Mouse (Mus musculus) T-helper 17 cell (primary cell): ENCODE results near the gene Hps6.

Experiments used
- in situ Hi-C, 2 experiments: fragments of 300-600 bp; cut with MboI, MseI; formaldehyde crosslinking; loops; 1 replicate in 1 of 2; 2 replicates in 1 of 2; pipeline ENCODE4 v1.15.1; 2025; ENCODE audit warnings: high pct_unique_total_duplicates in 2 of 2

The Hps6 gene

DNA sequence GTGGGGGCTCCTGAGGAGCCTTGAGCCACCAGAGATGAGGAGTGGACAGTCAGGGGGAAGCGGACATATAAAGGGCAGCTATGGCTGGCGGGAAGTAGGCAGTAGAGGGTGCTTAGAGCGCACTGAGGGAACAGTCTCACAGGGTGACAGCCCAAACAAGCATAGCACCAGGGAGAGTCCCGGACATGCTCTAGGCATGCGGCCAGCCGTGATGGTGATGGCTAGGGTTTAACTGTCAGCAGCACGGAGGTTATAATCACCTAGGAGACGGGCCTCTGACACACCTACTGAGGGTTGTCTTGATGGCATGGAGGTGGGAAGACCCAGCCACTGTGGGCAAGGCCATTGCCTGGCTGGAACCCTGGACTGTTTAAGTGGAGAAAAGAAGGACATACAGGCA, 23.3 kb downstream of the Hps6 start:
- in situ Hi-C loops: loop anchor here in 1 of 2 experiments (25.0 kb wide), 1 partner anchor 1764 kb away; no protein-coding TSS in a partner anchor

DNA sequence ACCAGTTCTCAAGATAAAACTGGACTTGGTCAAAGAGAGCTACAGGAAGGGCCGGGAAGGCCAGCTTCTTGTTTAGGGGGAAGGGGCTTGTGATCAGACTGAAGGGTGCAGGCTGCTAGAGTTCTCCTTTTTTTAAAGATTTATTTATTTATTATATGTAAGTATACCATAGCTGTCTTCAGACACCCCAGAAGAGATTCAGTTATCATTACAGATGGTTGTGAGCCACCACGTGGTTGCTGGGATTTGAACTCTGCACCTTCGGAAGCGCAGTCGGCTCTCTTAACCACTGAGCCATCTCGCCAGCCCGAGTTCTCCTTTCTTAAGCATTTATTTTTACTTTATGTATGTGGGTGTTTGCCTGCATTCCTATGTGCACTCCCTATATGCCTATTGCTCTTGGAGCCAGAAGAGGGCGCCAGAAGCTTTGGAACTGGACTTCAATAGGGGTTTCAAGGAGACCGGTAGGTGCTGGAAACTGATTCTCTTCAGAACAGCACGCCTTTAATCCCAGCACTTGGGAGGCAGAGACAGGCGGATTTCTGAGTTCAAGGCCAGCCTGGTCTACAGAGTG, 25.5 kb downstream of the Hps6 start:
- in situ Hi-C loops: loop anchor here in 1 of 2 experiments (25.0 kb wide), 1 partner anchor 1767 kb away; no protein-coding TSS in a partner anchor

DNA sequence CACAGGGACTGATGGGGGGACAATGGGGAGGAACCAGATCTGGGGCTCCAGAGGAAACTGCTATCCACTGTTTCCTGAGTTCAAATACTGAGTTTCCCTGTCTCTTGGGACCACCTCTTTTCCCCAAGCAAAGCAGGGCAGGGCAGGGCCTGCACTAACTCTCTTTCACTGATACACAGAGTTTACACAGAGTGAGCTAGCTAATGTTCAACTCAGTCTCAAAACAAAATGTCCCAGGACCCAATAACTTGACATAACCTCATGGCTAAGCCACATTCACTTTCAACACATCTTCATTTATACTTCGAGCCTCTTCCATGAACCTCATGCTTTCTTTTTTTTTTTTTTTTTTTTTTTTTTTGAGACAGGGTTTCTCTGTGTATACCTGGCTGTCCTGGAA, 26.3 kb downstream of the Hps6 start:
- in situ Hi-C loops: loop anchor here in 1 of 2 experiments (5.0 to 25.0 kb wide), 2 partner anchors 58 to 1767 kb away; no protein-coding TSS in a partner anchor

DNA sequence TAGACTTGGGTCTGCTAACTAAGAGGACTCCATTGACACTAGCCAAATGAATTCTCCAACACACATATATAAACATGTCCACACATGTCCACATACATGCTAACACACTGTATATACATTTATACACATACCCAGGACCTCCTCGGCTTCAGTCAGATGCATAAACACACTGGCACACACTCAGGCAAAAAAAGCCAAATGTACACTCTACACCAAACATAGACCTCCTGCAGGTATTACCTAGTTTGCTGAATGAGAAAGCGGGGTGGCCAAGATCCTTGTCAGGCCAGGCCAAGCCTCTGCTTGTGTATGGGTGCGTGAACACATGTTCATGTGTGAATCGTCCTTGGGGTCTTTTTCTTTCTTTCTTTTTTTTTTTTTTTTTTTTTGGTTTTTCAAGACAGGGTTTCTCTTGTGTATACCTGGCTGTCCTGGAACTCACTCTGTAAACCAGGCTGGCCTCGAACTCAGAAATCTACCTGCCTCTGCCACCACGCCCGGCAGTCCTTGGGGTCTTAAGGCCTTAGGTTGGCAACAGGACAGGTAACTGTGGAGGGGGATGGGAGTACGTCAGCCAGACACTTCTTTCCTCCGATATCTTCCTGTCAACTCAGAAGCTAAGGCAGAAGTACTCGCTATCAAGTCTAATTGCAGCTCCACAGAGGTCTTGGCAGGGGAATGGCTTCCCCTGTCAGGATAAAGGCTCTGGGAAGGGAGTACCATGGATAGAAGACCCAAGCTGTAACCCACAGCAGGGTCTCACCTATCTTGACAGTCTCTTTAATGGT, 27.1 kb downstream of the Hps6 start:
- in situ Hi-C loops: loop anchor here in 1 of 2 experiments (5.0 to 25.0 kb wide), 2 partner anchors 57 to 1768 kb away; no protein-coding TSS in a partner anchor

DNA sequence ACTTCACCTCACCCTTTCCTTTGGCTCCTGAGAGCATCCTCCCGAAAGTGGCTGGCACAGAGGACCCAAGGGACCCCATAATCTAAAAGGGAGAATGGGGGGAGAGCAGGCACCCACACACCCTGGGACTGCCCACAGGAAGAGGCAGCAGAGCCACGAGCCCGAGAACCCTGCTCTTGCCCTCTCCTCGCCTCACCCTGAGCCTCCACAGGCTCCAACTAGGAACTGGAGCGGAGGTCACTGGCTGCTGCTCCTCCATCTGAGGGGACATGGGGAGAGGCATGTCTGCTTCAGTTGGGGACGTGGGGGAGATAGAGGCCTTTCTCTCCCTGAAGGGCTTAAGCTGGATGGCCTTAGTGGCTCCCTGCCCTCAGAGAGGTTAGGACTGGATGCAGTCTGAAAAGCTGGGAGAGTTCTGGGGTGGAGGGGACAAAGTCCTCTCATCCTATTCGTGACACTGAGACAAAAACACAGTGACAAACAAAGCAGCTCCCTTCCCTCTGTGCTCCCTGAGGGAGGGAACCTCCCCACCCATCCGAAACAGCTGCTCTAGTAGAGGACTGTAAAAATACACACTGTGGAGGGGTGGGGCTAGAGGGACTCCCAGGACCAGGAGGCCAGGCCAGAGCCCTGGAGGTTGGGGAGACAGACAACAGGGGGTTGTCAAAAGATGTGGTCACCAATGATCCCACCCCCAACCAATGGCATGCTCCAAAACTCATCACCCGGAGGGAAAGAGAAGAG, 28.6 kb downstream of the Hps6 start:
- in situ Hi-C loops: loop anchor here in 1 of 2 experiments (5.0 to 25.0 kb wide), 2 partner anchors 55 to 1770 kb away; no protein-coding TSS in a partner anchor

DNA sequence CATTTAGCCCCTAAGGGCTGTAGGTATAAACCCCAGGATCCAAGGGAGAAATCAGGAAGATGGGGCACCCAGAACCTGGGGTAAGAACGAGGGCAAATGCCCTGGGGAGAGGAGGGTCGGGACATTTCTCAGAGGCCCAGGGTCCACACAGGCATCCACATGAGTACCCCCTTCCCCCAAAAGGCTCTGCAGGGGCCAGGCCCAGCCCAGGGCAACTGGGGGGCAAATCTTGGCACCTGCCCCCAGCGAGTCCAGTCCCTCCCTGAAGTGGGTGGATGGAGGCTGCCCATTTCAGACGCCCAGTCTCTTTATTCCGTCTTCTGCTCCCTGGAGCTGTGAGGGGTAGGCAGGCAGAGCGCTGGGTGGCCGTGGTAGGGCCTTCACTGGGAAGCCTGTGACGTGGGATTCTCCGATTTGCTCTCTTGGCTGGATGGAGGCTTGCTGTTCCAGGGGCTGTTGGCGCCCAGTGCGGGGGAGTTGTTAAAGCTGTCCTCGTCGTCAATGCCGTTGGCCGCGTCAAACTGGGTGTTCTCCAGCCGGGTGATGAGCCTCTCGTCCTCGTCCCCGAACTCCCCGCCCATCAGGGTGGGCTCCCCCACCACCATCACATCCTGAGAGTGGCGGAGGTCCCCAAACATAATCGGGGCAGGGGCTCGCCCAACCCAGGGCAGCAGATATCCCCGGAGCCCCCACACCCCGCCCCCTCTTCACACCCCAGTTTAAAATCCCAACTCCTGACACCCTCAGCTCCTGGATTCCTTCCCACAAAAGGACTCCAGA, 29.6 kb downstream of the Hps6 start:
- in situ Hi-C loops: loop anchor here in 1 of 2 experiments (5.0 to 25.0 kb wide), 2 partner anchors 54 to 1771 kb away; no protein-coding TSS in a partner anchor

DNA sequence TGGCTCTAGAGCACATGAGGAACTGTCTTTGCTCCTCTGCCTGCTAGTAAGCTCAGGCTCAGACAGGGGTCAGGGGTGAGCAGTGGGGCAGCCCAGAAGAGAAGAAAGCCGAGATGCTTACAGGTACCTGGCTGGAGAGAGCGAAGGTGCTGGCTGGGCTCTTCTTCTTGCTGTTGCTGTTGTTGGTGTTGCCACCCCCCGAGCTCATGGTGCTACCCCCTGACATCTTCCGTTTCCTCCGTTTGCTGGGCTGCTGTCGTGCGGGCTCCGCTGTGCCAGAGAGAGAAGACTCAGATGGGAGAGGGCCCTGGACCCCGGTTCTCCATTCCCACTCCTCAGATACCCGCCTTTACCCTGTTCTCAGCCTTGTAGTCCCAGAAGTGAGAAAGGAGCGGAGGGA, 30.6 kb downstream of the Hps6 start:
- in situ Hi-C loops: loop anchor here in 1 of 2 experiments (5.0 to 25.0 kb wide), 2 partner anchors 53 to 1772 kb away; no protein-coding TSS in a partner anchor

DNA sequence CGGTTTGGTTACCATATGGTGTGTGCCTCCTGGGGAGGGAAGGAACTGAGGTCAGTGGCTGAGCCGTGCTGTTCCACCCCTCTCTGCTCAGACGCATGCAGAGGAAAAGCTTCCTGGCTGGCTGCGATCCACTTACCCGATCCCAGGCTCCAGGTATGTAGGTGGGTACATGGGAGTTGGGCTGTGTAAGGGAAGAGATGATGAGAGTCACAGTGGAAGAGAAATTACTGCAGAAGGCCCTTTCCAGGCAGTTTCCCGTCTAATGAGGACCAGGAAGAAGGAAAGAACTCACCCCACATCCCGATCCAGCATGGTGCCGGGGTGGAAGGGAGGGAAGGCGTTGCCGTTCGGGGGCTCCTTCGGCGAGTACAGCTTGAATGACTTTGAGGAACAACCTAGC, 32.7 kb downstream of the Hps6 start:
- in situ Hi-C loops: loop anchor here in 1 of 2 experiments (25.0 kb wide), 1 partner anchor 1774 kb away; no protein-coding TSS in a partner anchor

DNA sequence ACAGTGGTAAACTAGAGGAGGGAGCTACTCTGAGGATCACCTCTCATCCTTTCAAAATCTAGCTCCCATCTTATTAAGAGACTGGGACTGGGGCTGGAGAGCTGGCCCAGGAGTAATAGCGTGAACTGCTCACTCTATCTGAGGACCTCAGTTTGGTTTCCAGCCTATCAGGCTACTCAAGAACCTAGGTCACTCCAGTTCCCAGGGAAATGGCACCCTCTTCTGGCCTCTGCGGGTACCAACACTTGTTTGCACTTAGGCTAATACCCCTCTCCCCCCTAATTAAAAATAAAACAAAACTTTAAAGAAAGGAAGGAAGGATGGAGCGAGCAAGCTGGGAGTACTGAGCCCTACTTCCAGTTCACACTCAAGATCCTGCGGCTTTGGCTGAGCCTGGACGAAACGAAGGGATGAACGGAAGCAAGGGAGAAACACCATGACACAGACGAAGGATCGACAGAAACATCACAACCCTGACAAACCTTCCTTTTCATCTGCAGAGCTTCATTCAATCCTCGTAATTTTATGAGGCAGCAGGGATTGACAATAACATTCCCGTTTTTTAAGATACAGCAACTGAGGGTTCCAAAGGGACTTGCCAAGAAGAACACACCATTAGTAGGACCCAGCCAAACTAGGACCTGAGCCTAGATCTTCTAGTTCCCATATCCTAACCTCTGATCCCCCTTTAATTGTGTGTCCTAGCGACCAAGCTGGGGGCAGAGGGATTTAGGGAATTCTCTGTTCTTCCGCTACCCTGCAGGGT, 33.4 kb downstream of the Hps6 start:
- in situ Hi-C loops: loop anchor here in 1 of 2 experiments (25.0 kb wide), 1 partner anchor 1774 kb away; no protein-coding TSS in a partner anchor

DNA sequence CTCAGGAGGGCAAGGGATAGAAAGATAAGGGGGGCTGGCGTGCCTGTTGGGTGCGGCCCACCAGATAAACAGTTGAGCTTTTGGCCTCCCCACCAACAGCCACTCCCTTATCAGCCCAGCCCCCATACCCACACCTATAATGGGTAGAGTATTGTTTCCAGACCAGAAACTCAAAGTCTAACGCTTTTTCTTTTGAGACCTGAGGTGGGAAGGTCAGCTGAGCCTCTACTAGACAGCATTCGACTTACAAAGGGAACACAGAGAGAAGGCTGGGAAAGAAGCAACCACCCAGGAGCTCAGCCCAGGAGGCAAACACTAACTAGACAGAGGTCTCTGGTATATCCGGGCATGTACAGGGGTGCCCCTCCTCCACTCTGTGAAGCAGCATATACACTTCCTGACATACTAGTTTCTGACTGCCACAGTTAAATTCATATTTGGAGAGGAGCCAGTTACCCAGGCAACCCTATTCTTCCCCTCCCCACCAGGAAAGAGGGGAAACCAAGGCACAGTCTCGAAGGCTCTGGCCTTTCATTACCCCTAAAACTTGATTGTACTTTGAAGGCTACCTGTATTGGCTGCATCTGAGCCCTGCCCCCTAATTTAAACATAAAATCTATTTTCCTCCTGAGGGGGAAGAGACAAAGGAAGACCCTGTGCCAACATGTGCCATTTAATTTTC, 34.1 kb downstream of the Hps6 start:
- in situ Hi-C loops: loop anchor here in 1 of 2 experiments (25.0 kb wide), 1 partner anchor 1775 kb away; no protein-coding TSS in a partner anchor

DNA sequence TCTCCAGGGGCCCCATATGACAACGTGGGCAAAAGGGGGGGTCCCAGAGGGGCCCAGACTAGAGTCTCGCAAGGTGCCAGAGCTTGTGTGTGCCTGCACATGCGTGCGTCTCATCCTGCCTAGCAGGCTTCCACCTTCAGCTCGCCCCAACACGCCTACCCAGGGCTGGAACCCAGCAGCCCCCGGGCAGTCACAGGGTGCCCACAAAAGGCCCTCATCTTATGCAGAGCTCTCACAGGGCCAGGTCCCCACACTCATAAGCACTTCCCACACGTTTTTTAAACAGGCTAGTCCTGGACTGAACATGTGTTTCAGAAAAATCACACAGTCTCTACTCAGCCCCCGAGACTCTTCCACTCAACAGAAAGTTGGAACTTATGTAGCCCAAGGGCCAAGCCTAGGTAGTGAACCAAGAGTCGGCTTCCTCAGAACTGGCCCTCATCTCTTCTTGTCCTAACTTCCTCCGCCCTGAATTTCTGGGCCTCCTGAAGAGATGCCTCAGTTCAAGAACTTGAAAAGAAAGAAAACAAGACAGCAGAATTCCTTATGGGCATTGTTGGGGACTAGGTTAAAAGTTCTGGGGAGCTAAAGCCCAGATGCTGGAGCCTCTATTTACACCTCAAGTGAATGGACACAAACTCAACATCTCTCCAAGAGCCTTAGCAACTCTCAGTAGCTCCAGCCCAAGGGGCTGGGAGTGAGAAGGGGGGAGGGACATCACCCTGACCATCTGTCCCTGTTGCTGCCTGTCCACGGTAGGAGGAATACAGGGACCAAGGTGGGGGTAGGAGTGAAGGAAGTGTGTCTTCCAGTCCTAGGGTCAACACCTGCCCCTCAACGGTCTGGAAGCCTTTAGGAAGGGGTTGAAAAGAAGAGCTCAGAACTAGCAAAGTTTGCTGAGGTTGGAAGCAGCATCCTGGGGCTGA, 34.9 kb downstream of the Hps6 start:
- in situ Hi-C loops: loop anchor here in 1 of 2 experiments (25.0 kb wide), 1 partner anchor 1776 kb away; no protein-coding TSS in a partner anchor

DNA sequence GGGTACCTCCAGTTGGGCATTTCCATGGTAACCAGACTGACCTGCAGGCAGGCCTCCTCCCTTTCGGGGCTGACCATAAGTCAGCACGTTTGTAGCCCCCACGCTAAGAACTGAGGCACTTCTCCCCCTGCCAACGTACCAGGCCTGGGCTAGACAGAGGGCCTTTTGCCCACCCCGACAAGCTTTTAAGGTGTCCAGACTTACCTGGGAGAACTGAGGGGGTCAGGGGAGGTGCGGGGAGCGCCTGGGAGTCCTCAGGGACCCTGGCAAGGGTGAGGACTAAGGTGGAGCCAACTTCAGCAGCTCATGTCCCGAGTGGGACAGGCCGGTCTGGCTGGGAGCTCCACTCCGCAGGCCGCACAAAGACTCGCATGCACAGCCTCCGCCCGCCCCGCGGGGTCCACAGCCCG, 35.5 kb downstream of the Hps6 start:
- in situ Hi-C loops: loop anchor here in 1 of 2 experiments (25.0 kb wide), 1 partner anchor 1777 kb away; no protein-coding TSS in a partner anchor

DNA sequence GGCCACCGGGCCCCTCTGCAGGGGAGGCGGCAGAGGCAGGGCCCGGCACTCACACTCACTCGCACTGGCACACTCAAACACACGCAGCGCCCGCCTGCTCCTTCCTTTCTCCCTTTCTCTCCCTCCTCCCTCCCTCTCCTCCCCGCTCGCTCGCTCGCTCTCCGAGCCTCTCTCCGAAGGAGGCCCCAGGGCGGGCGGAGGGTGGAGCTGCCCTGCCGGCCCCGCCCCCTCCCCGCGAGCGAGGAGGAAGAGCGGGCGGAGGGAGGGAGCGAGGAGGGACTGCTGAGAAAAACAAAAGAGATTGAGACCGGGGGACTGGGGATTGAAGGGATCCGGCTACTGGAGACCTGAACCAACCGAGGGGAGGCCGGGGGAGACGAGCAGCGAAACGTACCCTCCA, 36.2 kb downstream of the Hps6 start:
- in situ Hi-C loops: loop anchor here in 1 of 2 experiments (25.0 kb wide), 1 partner anchor 1777 kb away; no protein-coding TSS in a partner anchor

DNA sequence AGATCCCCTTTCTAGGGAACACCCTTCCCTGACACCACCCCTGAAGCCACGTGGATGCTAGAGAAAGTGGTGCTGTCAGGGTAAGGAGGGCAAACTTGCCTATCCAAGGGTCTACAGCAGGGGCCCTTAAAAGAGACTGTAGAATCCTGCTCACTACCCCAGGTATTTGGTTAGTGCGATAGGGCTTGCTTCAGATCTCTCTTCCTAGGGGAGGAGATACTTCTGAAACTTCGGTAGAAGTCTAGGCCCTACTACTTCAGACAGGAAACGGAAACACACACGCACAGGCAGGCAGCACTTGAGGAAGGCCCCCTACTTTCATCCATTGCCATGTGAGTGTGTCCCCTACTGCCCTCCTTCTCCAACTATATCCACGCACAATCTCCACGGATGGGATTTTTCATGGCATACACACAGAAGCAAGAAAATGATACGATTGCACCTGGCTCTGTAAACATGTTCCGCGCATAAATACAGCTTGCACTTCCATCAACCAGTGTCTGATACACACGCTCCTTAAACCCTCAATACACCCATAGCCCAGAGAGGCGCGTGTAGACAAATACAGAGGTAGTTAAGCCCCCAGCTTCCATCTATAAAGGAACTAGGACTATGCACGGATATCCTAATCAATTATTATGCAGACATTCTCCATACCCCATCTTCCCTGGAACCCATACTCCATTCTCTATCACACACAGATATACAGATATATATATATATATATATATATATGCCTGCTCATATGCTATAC, 37.0 kb downstream of the Hps6 start:
- in situ Hi-C loops: loop anchor here (5.0 to 25.0 kb wide), 3 partner anchors 43 to 1778 kb away; partner anchors contain the start of gene Armh3 (in 1 of the 2)

DNA sequence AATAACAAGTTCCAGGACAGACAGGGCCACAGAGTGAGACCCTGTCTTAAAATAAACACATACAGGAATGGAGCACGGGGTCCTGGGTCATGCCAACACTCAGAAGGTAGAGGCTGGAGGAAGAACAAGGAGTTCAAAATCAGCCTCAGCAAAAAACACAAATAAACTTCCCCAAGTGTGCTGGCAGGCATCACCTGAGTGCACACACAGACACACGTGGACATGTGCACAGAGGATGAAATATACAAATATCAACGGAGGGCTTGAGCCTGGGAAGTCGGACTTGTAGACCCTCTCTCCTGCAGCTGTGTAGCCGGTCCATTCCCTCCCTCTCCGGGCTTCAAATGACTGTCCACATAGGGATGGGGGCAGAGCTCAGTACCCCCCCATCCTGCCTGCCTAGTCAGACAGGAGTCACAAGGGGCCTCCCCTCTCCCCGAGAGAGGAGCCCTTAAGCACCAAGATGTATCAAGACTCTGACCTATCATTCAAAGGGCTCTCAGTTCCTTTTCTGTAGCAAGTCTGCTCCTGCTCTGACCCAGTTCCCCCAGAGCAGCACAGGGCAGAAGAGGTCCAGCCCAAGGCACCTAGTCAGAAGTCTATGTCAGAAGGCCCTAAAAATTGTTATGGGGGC, 38.1 kb downstream of the Hps6 start:
- in situ Hi-C loops: loop anchor here (5.0 to 25.0 kb wide), 3 partner anchors 44 to 1779 kb away; partner anchors contain the start of gene Armh3 (in 1 of the 2)

DNA sequence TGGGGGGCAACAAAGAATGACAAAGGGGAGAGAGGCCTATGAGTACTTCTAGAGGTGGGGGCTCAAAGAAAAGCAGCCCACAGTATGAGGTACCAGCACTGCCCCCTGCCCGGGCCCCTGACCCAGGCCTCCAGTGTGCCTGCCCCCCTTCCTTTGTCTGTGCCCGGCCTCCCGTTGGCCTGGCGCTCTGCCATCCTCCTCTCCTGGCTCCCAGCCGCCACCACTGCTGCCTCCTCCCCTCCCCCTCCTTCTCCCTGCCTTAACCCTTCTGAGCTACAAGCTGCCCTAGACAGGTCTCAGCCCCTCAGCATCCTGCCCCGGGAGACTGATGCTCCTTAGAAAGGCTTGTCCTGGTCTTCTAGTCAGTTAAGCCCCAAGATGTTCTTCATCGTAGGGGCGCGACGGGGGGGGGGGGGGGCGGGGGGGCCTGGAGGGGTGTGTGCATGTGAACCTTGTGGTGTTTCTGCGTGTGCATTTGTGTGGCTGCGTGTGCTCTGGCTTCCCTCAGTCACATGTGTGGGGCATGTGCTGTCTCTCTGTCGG, 38.7 kb downstream of the Hps6 start:
- in situ Hi-C loops: loop anchor here (5.0 to 25.0 kb wide), 3 partner anchors 45 to 1780 kb away; partner anchors contain the start of gene Armh3 (in 1 of the 2)
